9 mouse cellular contexts compared by ENCODE assay signal in the genomic region with DNA sequence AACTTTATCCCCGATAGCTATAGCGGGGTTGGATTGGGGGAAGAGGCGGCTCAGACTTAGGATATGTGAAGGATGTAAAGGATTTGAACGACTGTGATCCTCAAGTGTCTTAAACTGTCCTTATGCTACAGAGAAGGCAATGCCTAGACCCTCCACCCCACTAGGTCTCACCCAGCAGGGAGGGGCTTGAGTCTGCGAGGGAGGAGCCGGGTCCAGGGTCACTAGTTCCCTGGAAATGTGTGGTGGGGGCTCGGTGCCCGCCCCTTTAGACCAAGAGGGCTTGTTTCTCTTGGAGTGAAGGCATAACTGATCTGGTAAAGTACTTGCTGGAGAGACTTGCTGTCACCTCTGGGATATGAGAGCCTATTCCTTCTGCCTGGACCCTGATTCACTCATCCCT. TPM values are rescaled to one million over a fixed set of nuclear protein-coding genes. Genes with fewer than 3 reads are reported as not detected.
A peak's percentile ranks its signal among the peaks of the same experiment; 100 is the strongest.
DNase-seq lines count a peak whose midpoint lies in the region; ATAC-seq and TF ChIP-seq lines count a peak whose summit lies in the region.
"Had no signal": no experiment of that assay in that cellular context is flagged by ENCODE, and none has a peak within 500 bp of the region (broad histone marks: within the 10 kb centered on the region; RNA-seq: fewer than 3 reads in every experiment).

No protein-coding gene starts in this region.

- peaks cover 17% of the 10 kb centered on the region; the same call in 1 of the 2 replicates for H3K27me3 ChIP-seq in heart, embryonic 10.5 days (ENCODE audit: insufficient read depth, poor library complexity, severe bottlenecking)
- peaks cover 43% of the 10 kb centered on the region for H3K27me3 ChIP-seq in heart, postnatal 0 days (ENCODE audit: control insufficient read depth, insufficient read depth, low read length)
- H3K27me3 ChIP-seq in midbrain, embryonic 10.5 days (ENCODE audit: low read depth, poor library complexity, severe bottlenecking): peaks cover 11% of the 10 kb centered on the region

- no peak for TF ChIP-seq CTCF in brain, embryonic 14.5 days (IDR thresholded peaks at IDR 0.05; ENCODE audit: borderline replicate concordance, extremely low read depth, insufficient read depth, insufficient read length)
- TF ChIP-seq CTCF in heart, postnatal 0 days (IDR thresholded peaks at IDR 0.05; ENCODE audit: low read depth): no peak

- under 1% methylated on average over 8 of the region's 8 CpGs for WGBS in heart, embryonic 10.5 days
- WGBS in heart, postnatal 0 days: 3% methylated on average over 8 of the region's 8 CpGs
- WGBS in midbrain, embryonic 10.5 days: 2% methylated on average over 8 of the region's 8 CpGs

- peaks cover 30% of the 10 kb centered on the region for H3K4me1 ChIP-seq in heart, embryonic 10.5 days
- no peaks in the 10 kb centered on the region for H3K4me1 ChIP-seq in heart, postnatal 0 days (ENCODE audit: control insufficient read depth, insufficient read depth)
- peaks cover 94% of the 10 kb centered on the region for H3K4me1 ChIP-seq in midbrain, embryonic 10.5 days

- TF ChIP-seq EP300 in heart, postnatal 0 days (IDR thresholded peaks at IDR 0.05; ENCODE audit: low read depth): no peak

- peak overlapping the region; percentile 81 for H3K4me3 ChIP-seq in heart, embryonic 10.5 days
- H3K4me3 ChIP-seq in heart, postnatal 0 days (ENCODE audit: low read depth, low read length): peak overlapping the region; percentile 69
- H3K4me3 ChIP-seq in midbrain, embryonic 10.5 days: peak overlapping the region; percentile 100

- H3K9ac ChIP-seq in heart, postnatal 0 days (replicated peaks; ENCODE audit: low read depth, low read length): no peak overlapping the region

- ATAC-seq in heart, postnatal 0 days (ENCODE audit: insufficient read depth, low read depth): no peak

- H3K4me2 ChIP-seq in heart, postnatal 0 days (ENCODE audit: low read depth, low read length): peak overlapping the region; percentile 98

- intact Hi-C loops in heart, postnatal 36 days (cut with DNase I): no loop called here

- H3K9me3 ChIP-seq in heart, embryonic 10.5 days: no peaks in the 10 kb centered on the region
- H3K9me3 ChIP-seq in heart, postnatal 0 days (replicated peaks; ENCODE audit: control insufficient read depth, low read length): no peaks in the 10 kb centered on the region
- no peaks in the 10 kb centered on the region for H3K9me3 ChIP-seq in midbrain, embryonic 10.5 days (replicated peaks)

- peaks cover 28% of the 10 kb centered on the region for H3K36me3 ChIP-seq in heart, embryonic 10.5 days
- H3K36me3 ChIP-seq in heart, postnatal 0 days (replicated peaks; ENCODE audit: control insufficient read depth, insufficient read depth, low read length): no peaks in the 10 kb centered on the region
- H3K36me3 ChIP-seq in midbrain, embryonic 10.5 days: peaks cover 54% of the 10 kb centered on the region

- H3K27ac ChIP-seq in heart, embryonic 10.5 days: peak overlapping the region; percentile 91
- no peak overlapping the region for H3K27ac ChIP-seq in heart, postnatal 0 days (ENCODE audit: low read depth)
- peak overlapping the region; percentile 100 for H3K27ac ChIP-seq in midbrain, embryonic 10.5 days (replicated peaks)

- no peak for TF ChIP-seq POLR2A in brain, embryonic 14.5 days (IDR thresholded peaks at IDR 0.05; ENCODE audit: borderline replicate concordance, extremely low read depth, insufficient read depth, insufficient read length, poor library complexity, severe bottlenecking)

- DNase-seq in heart, embryonic 10.5 days (ENCODE audit: low spot score): no peak
- DNase-seq in heart, postnatal 36 days: no peak
- peak; percentile 65 for DNase-seq in brain, embryonic 14.5 days (ENCODE audit: low read depth)
- DNase-seq in heart, postnatal 0 days (ENCODE audit: low spot score): no peak
- peak; percentile 70 for DNase-seq in midbrain, embryonic 10.5 days (ENCODE audit: low spot score)
- no peak for DNase-seq in yolk sac, embryonic 10.5 days (ENCODE audit: low spot score)
- no peak for DNase-seq in thymus, postnatal 25 days
- no peak for DNase-seq in adrenal gland, postnatal 4 days (ENCODE audit: low spot score in 2 of 2)

RNA-seq across cellular contexts. Expression of gene Igdcc3, which starts 1.4 kb away (rescaled TPM):
- polyA plus RNA-seq in heart, embryonic 10.5 days (2016; fragmentation: Nextera tagmentation; extraction: Ambion mirVana): 26.8 and 65.0 TPM in 2 replicates
- under 1 TPM in 1 of 2 experiments, not detected in 1; 0.08 TPM for total RNA-seq in heart, postnatal 36 days (2021)
- 15.0 and 19.6 TPM in 2 replicates for polyA plus RNA-seq in brain, embryonic 14.5 days (2012; rRNA removed)
- not detected in 2 replicates for total RNA-seq in heart, postnatal 0 days (2014; rRNA removed; ENCODE audit: low replicate concordance)
- 0.11 and 0.15 TPM in 2 replicates for polyA plus RNA-seq in heart, postnatal 0 days (2015; fragmentation: Nextera tagmentation; extraction: Ambion mirVana)
- 334 and 450 TPM in 2 replicates for polyA plus RNA-seq in midbrain, embryonic 10.5 days (2016; fragmentation: Nextera tagmentation; extraction: Ambion mirVana)
- 1 to 10 TPM; 2.2 to 3.6 TPM for total RNA-seq in adrenal gland, postnatal 4 days (2021)
- polyA plus RNA-seq: C2C12 had no signal

RNA-seq across cellular contexts. Expression of gene Igdcc4, which starts 41.1 kb away (rescaled TPM):
- 7.5 and 10.8 TPM in 2 replicates for polyA plus RNA-seq in heart, embryonic 10.5 days (2016; fragmentation: Nextera tagmentation; extraction: Ambion mirVana)
- 10 to 100 TPM in 1 of 2 experiments, 1 to 10 TPM in 1; 9.8 to 10.7 TPM for total RNA-seq in heart, postnatal 36 days (2021)
- 26.2 and 33.3 TPM in 2 replicates for polyA plus RNA-seq in brain, embryonic 14.5 days (2012; rRNA removed)
- total RNA-seq in heart, postnatal 0 days (2014; rRNA removed; ENCODE audit: low replicate concordance): 10.9 and 13.9 TPM in 2 replicates
- 3.0 and 3.2 TPM in 2 replicates for polyA plus RNA-seq in heart, postnatal 0 days (2015; fragmentation: Nextera tagmentation; extraction: Ambion mirVana)
- polyA plus RNA-seq in midbrain, embryonic 10.5 days (2016; fragmentation: Nextera tagmentation; extraction: Ambion mirVana): 8.9 and 12.6 TPM in 2 replicates
- total RNA-seq in adrenal gland, postnatal 4 days (2021): 10 to 100 TPM; 36.6 to 41.9 TPM

RNA-seq across cellular contexts. Expression of gene Parp16, which starts 52.8 kb away (rescaled TPM):
- 4.8 and 5.8 TPM in 2 replicates for polyA plus RNA-seq in heart, embryonic 10.5 days (2016; fragmentation: Nextera tagmentation; extraction: Ambion mirVana)
- 1 to 10 TPM; 3.8 to 4.1 TPM for total RNA-seq in heart, postnatal 36 days (2021)
- polyA plus RNA-seq in brain, embryonic 14.5 days (2012; rRNA removed): 5.8 and 6.2 TPM in 2 replicates
- total RNA-seq in heart, postnatal 0 days (2014; rRNA removed; ENCODE audit: low replicate concordance): 1.8 and 7.7 TPM in 2 replicates
- polyA plus RNA-seq in heart, postnatal 0 days (2015; fragmentation: Nextera tagmentation; extraction: Ambion mirVana): 5.7 and 5.8 TPM in 2 replicates
- 7.2 and 7.9 TPM in 2 replicates for polyA plus RNA-seq in midbrain, embryonic 10.5 days (2016; fragmentation: Nextera tagmentation; extraction: Ambion mirVana)
- 10 to 100 TPM; 23.2 to 27.0 TPM for total RNA-seq in adrenal gland, postnatal 4 days (2021)

Comparison
In these comparisons a context has a peak if more than half of its experiments do, and no peak if none do; other contexts are left out.
1. RNA of gene Igdcc3, which starts 1.4 kb away (polyA plus RNA-seq): 334 to 450 TPM in midbrain, embryonic 10.5 days, 26.8 to 65.0 TPM in heart, embryonic 10.5 days and 15.0 to 19.6 TPM in brain, embryonic 14.5 days; 0.11 to 0.15 TPM in heart, postnatal 0 days; every median in the first group is over 10 times any median in the second.
2. DNase-seq: peak in brain, embryonic 14.5 days (single experiment) and midbrain, embryonic 10.5 days (single experiment); none in heart, embryonic 10.5 days (single experiment), heart, postnatal 36 days (0 of 2), heart, postnatal 0 days (single experiment), yolk sac, embryonic 10.5 days (single experiment), thymus, postnatal 25 days (single experiment) and adrenal gland, postnatal 4 days (0 of 2).
3. Peak in every context shown above with its lines, with median percentiles within 50 percentile points of each other: H3K4me3 ChIP-seq.